Mouse (Mus musculus) thymus, adult 2 months (tissue): ENCODE results near the gene Nop9. TPM values are rescaled to one million over a fixed set of nuclear protein-coding genes. Genes with fewer than 3 reads are reported as not detected.
A peak's percentile ranks its signal among the peaks of the same experiment; 100 is the strongest.

Experiments
- DNase-seq: peaks from one replicate; pipeline ENCODE4 v3.0.0; 2021
- H3K27ac ChIP-seq: fragments of 200-500 bp; 2 replicates; pipeline ENCODE4 v1.5.1; 2012; ENCODE audit warnings: low read length, control low read depth; ENCODE audit not compliant: control insufficient read depth, insufficient read depth
- H3K27me3 ChIP-seq: fragments of 200-500 bp; 2 replicates; pipeline ENCODE4 v1.6.1; 2012; ENCODE audit warnings: mild to moderate bottlenecking, low read length, moderate library complexity, mixed read lengths; ENCODE audit not compliant: control insufficient read depth, insufficient read depth
- H3K36me3 ChIP-seq: fragments of 200-500 bp; 2 replicates; pipeline ENCODE4 v1.6.1; 2012; ENCODE audit warnings: mild to moderate bottlenecking, low read length, moderate library complexity; ENCODE audit not compliant: control insufficient read depth, insufficient read depth
- H3K4me1 ChIP-seq: fragments of 200-500 bp; replicated peaks from 2 replicates; pipeline ENCODE4 v1.6.1; 2012; ENCODE audit warnings: low read length; ENCODE audit not compliant: control insufficient read depth, insufficient read depth
- H3K4me3 ChIP-seq: fragments of 200-500 bp; 2 replicates; pipeline ENCODE4 v1.5.1; 2012; ENCODE audit warnings: mild to moderate bottlenecking, low read length, control low read depth, moderate library complexity; ENCODE audit not compliant: control insufficient read depth, insufficient read depth
- CTCF ChIP-seq: fragments of 200-500 bp; IDR thresholded peaks from 2 replicates; pipeline ENCODE4 v1.5.1; 2012; ENCODE audit warnings: mild to moderate bottlenecking, control low read depth, low read length, moderate library complexity, borderline replicate concordance; ENCODE audit not compliant: control insufficient read depth, poor library complexity, insufficient read depth; ENCODE audit errors: extremely low read depth
- POLR2A ChIP-seq: fragments of 200-500 bp; IDR thresholded peaks from 2 replicates; pipeline ENCODE4 v1.6.1; 2012; ENCODE audit warnings: mild to moderate bottlenecking, low read length, control low read depth, moderate library complexity; ENCODE audit not compliant: control insufficient read depth, poor library complexity, insufficient read depth; ENCODE audit errors: extremely low read depth
- WGBS: fragments of 180-500 bp; shearing (Covaris S2); methylation state at CpG from one replicate; pipeline ENCODE4 v1.1.7; 2018; 5-methylcytosine and 5-hydroxymethylcytosine counted together
- polyA plus RNA-seq: library from polyadenylated mRNA; depleted of rRNA; stranded (reverse); fragments of >200 nt; gene quantifications from 2 replicates; pipeline ENCODE4 v1.2.3, GENCODE M21; 2012

Gene Nop9
- polyA plus RNA-seq, 1 experiment, result 41.5 TPM

GRCm38 (mm10) chr14:55735334-55735733 lies 10.2 kb upstream of the Nop9 start:
- Histone ChIP-seq H3K4me3 (no peak overlapping the region), H3K27me3 (no peaks in the 10 kb centered on the region), H3K4me1 (no peaks in the 10 kb centered on the region), H3K27ac (no peak overlapping the region), H3K36me3 (peaks cover 5% of the 10 kb centered on the region; the same call in 1 of the 2 replicates)
- DNase-seq, result no peak
- TF ChIP-seq CTCF, result no peak
- no peak for TF ChIP-seq POLR2A
- 88% methylated on average over 3 of the region's 3 CpGs for WGBS

- no peak overlapping the region for H3K4me3 ChIP-seq
- no peaks in the 10 kb centered on the region for H3K27me3 ChIP-seq
- 74% methylated on average over 4 of the region's 4 CpGs for WGBS
- peaks cover 5% of the 10 kb centered on the region; the same call in 1 of the 2 replicates for H3K36me3 ChIP-seq
- no peaks in the 10 kb centered on the region for H3K4me1 ChIP-seq
- H3K27ac ChIP-seq, result no peak overlapping the region
- no peak for DNase-seq
- TF ChIP-seq POLR2A (no peak), CTCF (no peak)
Measured at GRCm38 (mm10) chr14:55735758-55736157, 9.7 kb upstream of the Nop9 start.

GRCm38 (mm10) chr14:55737086-55737687 lies 8.3 kb upstream of the Nop9 start:
- no peak for TF ChIP-seq POLR2A
- no peak for TF ChIP-seq CTCF
- no peak for DNase-seq
- Histone ChIP-seq H3K4me3 (no peak overlapping the region), H3K36me3 (peaks cover 5% of the 10 kb centered on the region; the same call in 1 of the 2 replicates), H3K4me1 (no peaks in the 10 kb centered on the region), H3K27me3 (no peaks in the 10 kb centered on the region), H3K27ac (no peak overlapping the region)
- WGBS, result 84% methylated on average over 9 of the region's 9 CpGs

GRCm38 (mm10) chr14:55743711-55744110 lies 1.8 kb upstream of the Nop9 start:
- no peaks in the 10 kb centered on the region for H3K27me3 ChIP-seq
- H3K27ac ChIP-seq, result no peak overlapping the region
- no peak overlapping the region for H3K4me3 ChIP-seq
- H3K36me3 ChIP-seq, result peaks cover 5% of the 10 kb centered on the region; the same call in 1 of the 2 replicates
- 0 out of 2 replicates have a peak, but pooled peaks have one; percentile 65 for TF ChIP-seq CTCF
- TF ChIP-seq POLR2A, result no peak
- WGBS, result 26% methylated on average over 10 of the region's 10 CpGs
- peak; percentile 89 for DNase-seq
- peaks cover 18% of the 10 kb centered on the region for H3K4me1 ChIP-seq

- Histone ChIP-seq H3K4me3 (peak overlapping the region; percentile 61), H3K27me3 (no peaks in the 10 kb centered on the region), H3K27ac (no peak overlapping the region), H3K4me1 (peaks cover 18% of the 10 kb centered on the region), H3K36me3 (peaks cover 12% of the 10 kb centered on the region)
- DNase-seq, result no peak
- TF ChIP-seq POLR2A (no peak), CTCF (no peak)
- under 1% methylated on average over 31 of the region's 31 CpGs for WGBS
Measured at GRCm38 (mm10) chr14:55745861-55746237, 356 bp downstream of the Nop9 start.

- H3K36me3 ChIP-seq, result peaks cover 26% of the 10 kb centered on the region
- no peak for DNase-seq
- H3K27ac ChIP-seq, result no peak overlapping the region
- H3K4me3 ChIP-seq, result no peak overlapping the region
- TF ChIP-seq CTCF, result no peak
- WGBS, result 94% methylated on average over 10 of the region's 10 CpGs
- no peaks in the 10 kb centered on the region for H3K27me3 ChIP-seq
- H3K4me1 ChIP-seq, result peaks cover 18% of the 10 kb centered on the region
Measured at GRCm38 (mm10) chr14:55747051-55747847, 1.8 kb downstream of the Nop9 start.

- H3K36me3 ChIP-seq, result peaks cover 28% of the 10 kb centered on the region
- peaks cover 8% of the 10 kb centered on the region; the same call in 1 of the 2 replicates for H3K27me3 ChIP-seq
- WGBS, result 78% methylated on average over 6 of the region's 6 CpGs
- no peak overlapping the region for H3K27ac ChIP-seq
- TF ChIP-seq POLR2A (no peak), CTCF (no peak)
- no peak for DNase-seq
- H3K4me1 ChIP-seq, result no peaks in the 10 kb centered on the region; the same call in 1 of the 2 replicates
- H3K4me3 ChIP-seq, result no peak overlapping the region
Measured at GRCm38 (mm10) chr14:55757566-55757965, 12.1 kb downstream of the Nop9 start.
